Mouse (Mus musculus) embryonic facial prominence, embryonic 10.5 days (tissue): ENCODE measurements at regions not wholly inside any gene's neighbourhood (a gene's known extent, or its start where the extent isn't known, plus 50 kb on each side); places are given as distances from the start of the nearest gene placed in this dataset.

ENCODE experiments used
- DNase-seq: peaks from one replicate; pipeline ENCODE4 v3.0.0-alpha.2; 2017; ENCODE audit warnings: low spot score
- H3K27ac ChIP-seq: fragments of 300-500 bp; sonication (generic); replicated peaks from 2 replicates; pipeline ENCODE4 v1.5.1; 2016; ENCODE audit warnings: mild to moderate bottlenecking
- H3K27me3 ChIP-seq: fragments of 300-500 bp; sonication (generic); replicated peaks from 2 replicates; pipeline ENCODE4 v1.6.1; 2016; ENCODE audit warnings: low read depth, mild to moderate bottlenecking; ENCODE audit not compliant: poor library complexity, severe bottlenecking
- H3K36me3 ChIP-seq: fragments of 300-500 bp; sonication (generic); replicated peaks from 2 replicates; pipeline ENCODE4 v1.6.1; 2016; ENCODE audit warnings: mild to moderate bottlenecking, moderate library complexity
- H3K4me1 ChIP-seq: fragments of 300-500 bp; sonication (generic); 2 replicates; pipeline ENCODE4 v1.6.1; 2016
- H3K4me3 ChIP-seq: fragments of 300-500 bp; sonication (generic); 2 replicates; pipeline ENCODE4 v1.5.1; 2016; ENCODE audit warnings: mild to moderate bottlenecking, moderate library complexity
- H3K9me3 ChIP-seq: fragments of 300-500 bp; sonication (generic); 2 replicates; pipeline ENCODE4 v1.6.1; 2016; ENCODE audit warnings: mild to moderate bottlenecking
- WGBS: fragments of 180-500 bp; shearing (Covaris S2); methylation state at CpG from one replicate; pipeline ENCODE4 v1.1.7; 2016; 5-methylcytosine and 5-hydroxymethylcytosine counted together

DNA sequence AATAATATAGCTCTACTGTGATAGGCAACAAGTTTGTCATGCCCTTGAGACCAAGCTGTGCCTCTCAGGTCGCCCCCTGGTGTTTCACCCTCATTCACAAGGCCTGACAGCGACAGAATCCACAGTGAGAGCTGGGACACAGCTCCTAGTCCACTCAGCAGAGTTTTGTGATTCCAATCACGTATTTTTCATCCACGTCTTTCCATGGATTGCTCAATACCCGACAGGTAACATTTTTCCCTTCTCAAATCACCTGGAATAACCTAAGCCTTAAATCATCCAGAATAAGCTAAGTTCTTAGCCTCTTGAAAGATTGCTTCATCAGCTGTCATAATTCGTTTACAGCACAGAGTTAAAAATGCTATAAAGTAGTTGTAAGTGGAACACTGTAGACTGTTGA is 211.3 kb downstream of the Ccdc91 start:
- H3K9me3 ChIP-seq, result no peaks in the 10 kb centered on the region
- 82% methylated on average over 6 of the region's 6 CpGs for WGBS

GRCm38 (mm10) chr6:147698255-147698654 is 222.6 kb downstream of the Ccdc91 start:
- Histone ChIP-seq H3K4me3 (no peak overlapping the region), H3K4me1 (peaks cover 8% of the 10 kb centered on the region), H3K9me3 (no peaks in the 10 kb centered on the region), H3K27ac (no peak overlapping the region), H3K27me3 (no peaks in the 10 kb centered on the region), H3K36me3 (no peaks in the 10 kb centered on the region)
- WGBS, result 94% methylated on average over 1 of the region's 1 CpGs
- DNase-seq, result no peak

More for the DNA sequence above, 211.3 kb downstream of the Ccdc91 start:
- no peak for DNase-seq
- no peaks in the 10 kb centered on the region for H3K4me1 ChIP-seq
- H3K27ac ChIP-seq, result no peak overlapping the region
- no peak overlapping the region for H3K4me3 ChIP-seq
- no peaks in the 10 kb centered on the region for H3K36me3 ChIP-seq
- H3K27me3 ChIP-seq, result no peaks in the 10 kb centered on the region

DNA sequence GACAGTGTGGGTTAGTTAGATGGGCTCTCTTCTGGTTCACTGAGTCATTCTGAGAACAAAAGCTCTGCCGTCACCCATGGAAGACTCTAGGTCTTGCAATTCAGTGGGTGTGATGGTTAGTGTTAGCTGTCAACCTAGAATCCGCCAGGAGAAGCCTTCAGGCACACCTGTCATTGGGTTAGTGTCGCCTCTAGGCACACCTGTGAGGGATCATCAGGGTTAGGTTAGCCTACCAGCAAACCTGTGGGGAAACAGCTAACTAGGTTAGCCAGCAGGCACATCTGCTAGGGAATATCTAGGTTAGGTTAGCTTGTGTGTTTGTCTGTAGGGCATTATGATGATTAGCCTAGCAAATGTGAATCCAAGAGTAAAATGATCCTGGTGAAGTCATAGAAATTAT is 223.8 kb downstream of the Ccdc91 start:
- WGBS, result 72% methylated on average over 3 of the region's 3 CpGs
- Histone ChIP-seq H3K27ac (no peak overlapping the region), H3K27me3 (no peaks in the 10 kb centered on the region), H3K4me3 (no peak overlapping the region), H3K9me3 (no peaks in the 10 kb centered on the region), H3K4me1 (peaks cover 18% of the 10 kb centered on the region), H3K36me3 (no peaks in the 10 kb centered on the region)
- no peak for DNase-seq

- Histone ChIP-seq H3K4me3 (no peak overlapping the region), H3K4me1 (peaks cover 20% of the 10 kb centered on the region), H3K36me3 (no peaks in the 10 kb centered on the region), H3K27me3 (no peaks in the 10 kb centered on the region), H3K9me3 (no peaks in the 10 kb centered on the region), H3K27ac (no peak overlapping the region)
- 88% methylated on average over 2 of the region's 2 CpGs for whole genome bisulfite sequencing
- DNase-seq, result no peak
These were observed 225.0 kb downstream of the Ccdc91 start for GRCm38 (mm10) chr6:147700629-147701028.

GRCm38 (mm10) chr6:147701956-147702355 is 226.3 kb downstream of the Ccdc91 start:
- Histone ChIP-seq H3K36me3 (no peaks in the 10 kb centered on the region), H3K27ac (no peak overlapping the region), H3K9me3 (no peaks in the 10 kb centered on the region), H3K4me3 (no peak overlapping the region), H3K27me3 (no peaks in the 10 kb centered on the region), H3K4me1 (peaks cover 22% of the 10 kb centered on the region)
- DNase-seq, result no peak
- WGBS, result 83% methylated on average over 5 of the region's 5 CpGs

- Histone ChIP-seq H3K27me3 (no peaks in the 10 kb centered on the region), H3K4me1 (peaks cover 22% of the 10 kb centered on the region), H3K27ac (no peak overlapping the region), H3K36me3 (no peaks in the 10 kb centered on the region), H3K9me3 (no peaks in the 10 kb centered on the region), H3K4me3 (no peak overlapping the region)
- no peak for DNase-seq
- 90% methylated on average over 5 of the region's 5 CpGs for WGBS
These were observed 228.7 kb downstream of the Ccdc91 start for GRCm38 (mm10) chr6:147704297-147704696.

DNA sequence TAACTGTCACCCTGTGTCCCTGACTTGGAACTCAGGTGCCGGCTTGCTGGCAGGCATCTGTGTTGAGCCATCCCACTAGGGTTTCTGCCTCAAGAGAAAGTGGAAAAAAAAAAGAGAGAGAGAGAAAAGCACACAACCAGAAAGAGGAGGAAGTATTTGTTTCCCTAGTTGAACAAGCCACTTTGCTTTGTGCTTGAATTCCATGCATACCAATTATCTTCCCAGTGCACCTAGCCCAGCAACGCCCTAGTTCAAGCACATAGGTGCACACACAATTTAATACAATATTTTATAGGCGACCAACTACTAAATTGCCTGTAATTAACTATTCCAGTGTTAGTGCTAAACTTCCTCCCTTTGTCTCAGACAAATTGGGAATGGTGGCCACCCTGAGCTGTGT is 230.3 kb downstream of the Ccdc91 start:
- DNase-seq, result no peak
- Histone ChIP-seq H3K9me3 (no peaks in the 10 kb centered on the region), H3K4me1 (peaks cover 22% of the 10 kb centered on the region), H3K27ac (no peak overlapping the region), H3K36me3 (no peaks in the 10 kb centered on the region), H3K4me3 (no peak overlapping the region), H3K27me3 (no peaks in the 10 kb centered on the region)
- WGBS, result 67% methylated on average over 3 of the region's 3 CpGs

GRCm38 (mm10) chr6:147706741-147707140 is 231.1 kb downstream of the Ccdc91 start:
- Histone ChIP-seq H3K36me3 (no peaks in the 10 kb centered on the region), H3K4me1 (peaks cover 22% of the 10 kb centered on the region), H3K9me3 (no peaks in the 10 kb centered on the region), H3K27me3 (no peaks in the 10 kb centered on the region), H3K27ac (no peak overlapping the region), H3K4me3 (no peak overlapping the region)
- WGBS, result 89% methylated on average over 2 of the region's 2 CpGs
- DNase-seq, result no peak

DNA sequence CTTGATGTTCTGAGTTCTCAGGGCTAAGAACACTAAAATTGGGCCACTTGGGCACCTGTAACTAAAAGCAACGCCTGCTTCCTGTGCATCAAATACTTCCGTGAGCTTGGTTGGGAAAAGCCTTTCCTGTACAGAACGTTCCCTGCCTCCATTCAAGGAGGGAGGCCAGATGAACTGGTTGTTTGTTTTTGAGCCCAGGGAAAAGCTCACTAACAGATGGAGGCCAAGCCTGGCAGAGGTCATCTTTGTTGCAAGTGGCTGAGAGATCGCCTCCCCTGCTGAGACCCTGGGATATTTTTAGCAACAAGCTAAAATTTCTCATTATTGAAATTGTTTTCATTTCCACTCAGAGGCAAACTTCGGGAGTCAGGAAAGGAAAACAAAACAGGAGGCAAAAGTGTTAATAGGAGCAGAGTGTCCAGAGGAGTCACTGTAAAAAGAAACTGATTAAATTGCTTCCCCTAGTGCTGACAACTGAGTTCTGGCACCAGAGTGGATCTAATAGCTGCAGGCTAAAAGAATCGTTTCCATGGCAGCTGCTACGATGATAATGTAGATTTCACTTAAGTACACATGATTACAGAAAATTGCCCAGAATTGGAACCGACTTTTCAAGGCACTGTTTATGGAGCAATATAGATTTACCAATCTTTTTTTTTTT is 242.6 kb downstream of the Ccdc91 start:
- Histone ChIP-seq H3K4me3 (0 out of 2 replicates have a peak overlapping the region, but pooled peaks have one; percentile 23), H3K4me1 (peaks cover 45% of the 10 kb centered on the region), H3K27me3 (no peaks in the 10 kb centered on the region), H3K27ac (peak overlapping the region; percentile 54), H3K36me3 (no peaks in the 10 kb centered on the region), H3K9me3 (no peaks in the 10 kb centered on the region)
- peak; percentile 47 for DNase-seq
- 21% methylated on average over 8 of the region's 8 CpGs for WGBS

DNA sequence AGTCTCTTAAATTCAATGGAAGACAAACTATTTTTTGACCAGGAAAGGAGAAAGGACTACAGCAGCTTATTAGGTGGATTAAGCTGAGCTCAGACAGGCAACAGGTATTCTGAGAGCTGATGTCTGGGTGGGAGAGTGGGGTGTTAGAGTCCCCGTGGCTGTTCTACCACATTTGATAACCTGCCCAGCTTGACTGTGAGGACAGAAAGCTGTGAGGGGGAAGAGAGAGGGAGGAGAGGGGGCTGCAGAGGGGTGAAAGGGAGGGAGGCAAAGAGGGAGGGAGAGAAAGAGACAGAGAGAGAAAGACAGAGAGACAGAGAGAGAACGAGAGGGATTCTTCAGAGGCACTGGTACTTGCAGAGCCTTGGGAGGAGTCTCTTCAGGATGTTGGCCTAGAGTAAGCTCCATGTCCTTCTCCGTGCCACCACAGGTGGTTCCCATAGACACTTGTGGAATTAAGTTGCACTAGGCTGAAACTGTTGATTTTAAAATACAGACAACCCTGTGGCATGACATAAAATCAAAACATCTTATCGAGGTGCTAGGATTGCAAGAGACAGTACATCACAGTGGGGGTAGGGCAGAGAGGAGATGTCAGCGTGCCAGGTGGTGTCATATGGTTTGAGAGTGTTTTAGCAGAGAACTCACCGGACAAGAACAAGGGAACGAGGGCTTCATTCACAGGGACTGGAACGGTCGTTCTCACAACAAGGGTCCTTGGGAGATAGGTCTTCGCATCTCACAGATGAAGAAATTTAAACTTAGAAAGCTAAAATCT is 243.3 kb downstream of the Ccdc91 start:
- 72% methylated on average over 10 of the region's 10 CpGs for WGBS

DNA sequence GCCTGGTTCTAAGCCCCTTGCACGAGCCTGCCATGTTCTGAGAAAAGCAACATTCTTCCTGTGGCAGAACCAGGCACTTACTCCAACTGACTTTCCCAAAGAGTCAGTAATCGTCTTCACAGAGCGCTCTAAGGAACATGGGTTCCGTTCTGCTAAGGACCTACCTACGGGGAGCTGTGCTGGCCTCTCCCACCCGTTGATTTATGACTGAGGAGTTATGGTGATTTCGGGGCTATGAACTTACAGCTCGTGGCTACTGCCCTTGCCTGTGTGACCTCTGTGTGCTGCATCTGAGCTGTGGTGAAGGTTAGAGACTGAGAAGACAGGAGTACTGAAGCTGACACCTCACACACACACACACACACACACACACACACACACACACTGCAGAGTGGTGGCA is 243.9 kb downstream of the Ccdc91 start:
- WGBS, result 76% methylated on average over 8 of the region's 8 CpGs
- Histone ChIP-seq H3K36me3 (no peaks in the 10 kb centered on the region), H3K4me1 (peaks cover 45% of the 10 kb centered on the region), H3K9me3 (no peaks in the 10 kb centered on the region), H3K27ac (peak overlapping the region; percentile 76; the same call in 1 of the 2 replicates), H3K4me3 (no peak overlapping the region), H3K27me3 (no peaks in the 10 kb centered on the region)
- no peak for DNase-seq

More for the DNA sequence above, 243.3 kb downstream of the Ccdc91 start:
- peak overlapping the region; percentile 76; the same call in 1 of the 2 replicates for H3K27ac ChIP-seq
- H3K27me3 ChIP-seq, result no peaks in the 10 kb centered on the region
- H3K4me3 ChIP-seq, result no peak overlapping the region
- no peaks in the 10 kb centered on the region for H3K9me3 ChIP-seq
- no peak for DNase-seq
- no peaks in the 10 kb centered on the region for H3K36me3 ChIP-seq
- H3K4me1 ChIP-seq, result peaks cover 45% of the 10 kb centered on the region

DNA sequence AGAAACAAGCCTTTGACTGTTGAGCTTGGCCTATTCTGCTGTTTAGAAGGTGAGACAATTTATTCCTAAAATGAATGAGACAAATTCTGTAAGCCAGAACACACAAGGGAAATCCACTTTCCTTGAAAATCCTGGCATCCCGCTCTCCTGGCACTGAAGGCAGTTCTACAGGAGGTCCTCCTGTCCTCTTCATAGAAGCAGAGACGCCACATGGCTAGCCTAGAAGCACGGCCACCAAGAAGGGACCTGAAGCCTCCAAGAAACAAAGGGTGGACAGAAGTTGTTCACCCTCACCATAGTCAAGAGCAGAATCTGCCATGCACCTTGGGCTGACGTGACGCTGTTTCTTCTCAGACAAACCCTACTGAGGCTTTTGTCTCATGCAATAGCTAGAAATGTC is 247.7 kb downstream of the Ccdc91 start:
- no peaks in the 10 kb centered on the region for H3K9me3 ChIP-seq
- peaks cover 38% of the 10 kb centered on the region for H3K4me1 ChIP-seq
- H3K36me3 ChIP-seq, result no peaks in the 10 kb centered on the region
- H3K4me3 ChIP-seq, result no peak overlapping the region
- no peaks in the 10 kb centered on the region for H3K27me3 ChIP-seq
- H3K27ac ChIP-seq, result no peak overlapping the region
- WGBS, result 93% methylated on average over 5 of the region's 5 CpGs
- no peak for DNase-seq

- Histone ChIP-seq H3K36me3 (no peaks in the 10 kb centered on the region), H3K9me3 (no peaks in the 10 kb centered on the region), H3K27ac (no peak overlapping the region), H3K27me3 (no peaks in the 10 kb centered on the region), H3K4me3 (no peak overlapping the region), H3K4me1 (0 out of 2 replicates have a peak, but pooled peaks cover 3% of the 10 kb centered on the region)
- WGBS, result 82% methylated on average over 4 of the region's 4 CpGs
- no peak for DNase-seq
These were observed 251.4 kb downstream of the Ccdc91 start for GRCm38 (mm10) chr6:147726987-147727386.
